Mouse (Mus musculus) liver, embryonic 11.5 days (tissue): Measurements from ENCODE around the gene Ccdc148. TPM values are rescaled to one million over a fixed set of nuclear protein-coding genes. Genes with fewer than 3 reads are reported as not detected.

ENCODE experiments used
- ATAC-seq: fragments of 200-750 bp; cut with Nextera tagmentation; replicated peaks from 2 replicates; pipeline ENCODE4 v1.8.0; 2017; ENCODE audit warnings: moderate number of reproducible peaks, mild to moderate bottlenecking, moderate TSS enrichment, moderate library complexity; ENCODE audit not compliant: low FRiP score
- DNase-seq: peaks from one replicate; pipeline ENCODE4 v3.0.0-alpha.2; 2017; ENCODE audit warnings: low spot score
- H3K27ac ChIP-seq: fragments of 300-500 bp; sonication (generic); 2 replicates; pipeline ENCODE4 v1.5.1; 2014; ENCODE audit warnings: mild to moderate bottlenecking, low read depth, low read length, control low read depth
- H3K27me3 ChIP-seq: fragments of 300-500 bp; sonication (generic); replicated peaks from 2 replicates; pipeline ENCODE4 v1.6.1; 2014; ENCODE audit warnings: low read length, mixed read lengths; ENCODE audit not compliant: control insufficient read depth, insufficient read depth
- H3K36me3 ChIP-seq: fragments of 300-500 bp; sonication (generic); 2 replicates; pipeline ENCODE4 v1.6.1; 2014; ENCODE audit warnings: mild to moderate bottlenecking, low read length, moderate library complexity, mixed read lengths; ENCODE audit not compliant: control insufficient read depth, insufficient read depth
- H3K4me1 ChIP-seq: fragments of 300-500 bp; sonication (generic); replicated peaks from 2 replicates; pipeline ENCODE4 v1.6.1; 2014; ENCODE audit warnings: low read length, mixed read lengths; ENCODE audit not compliant: control insufficient read depth, insufficient read depth
- H3K4me2 ChIP-seq: fragments of 300-500 bp; sonication (generic); 2 replicates; pipeline ENCODE4 v1.6.1; 2014; ENCODE audit warnings: mild to moderate bottlenecking, control low read depth, moderate library complexity
- H3K4me3 ChIP-seq: fragments of 300-500 bp; sonication (generic); 2 replicates; pipeline ENCODE4 v1.5.1; 2014; ENCODE audit warnings: low read depth, low read length, control low read depth
- H3K9ac ChIP-seq: fragments of 300-500 bp; sonication (generic); 2 replicates; pipeline ENCODE4 v1.6.1; 2014; ENCODE audit warnings: low read depth, low read length, control low read depth
- H3K9me3 ChIP-seq: fragments of 300-500 bp; sonication (generic); 2 replicates; pipeline ENCODE4 v1.6.1; 2016; ENCODE audit warnings: low read length, inconsistent platforms, mixed read lengths; ENCODE audit not compliant: control insufficient read depth
- WGBS: fragments of 180-500 bp; shearing (Covaris S2); extraction: QIAGEN DNeasy Blood & Tissue Kit; methylation state at CpG from one replicate; pipeline ENCODE4 v1.1.7; 2014; 5-methylcytosine and 5-hydroxymethylcytosine counted together
- polyA plus RNA-seq: library from polyadenylated mRNA; unstranded; fragments of >200 nt; fragmentation: Nextera tagmentation; extraction: Ambion mirVana; gene quantifications from 2 replicates; pipeline ENCODE4 v1.2.1, GENCODE M21; 2014

The Ccdc148 gene
- polyA plus RNA-seq, 1 experiment from 2014 or later, result 0.32 TPM

- H3K9ac ChIP-seq, result no peak overlapping the region
- H3K27me3 ChIP-seq, result no peaks in the 10 kb centered on the region
- no peaks in the 10 kb centered on the region for H3K36me3 ChIP-seq
- no peak for ATAC-seq
- DNase-seq, result no peak
- H3K9me3 ChIP-seq, result no peaks in the 10 kb centered on the region
- WGBS, result 88% methylated on average over 3 of the region's 3 CpGs
- no peak overlapping the region for H3K27ac ChIP-seq
- no peak overlapping the region for H3K4me2 ChIP-seq
- no peak overlapping the region for H3K4me3 ChIP-seq
- no peaks in the 10 kb centered on the region for H3K4me1 ChIP-seq
These were observed 135.9 kb downstream of the Ccdc148 start for GRCm38 (mm10) chr2:59024558-59024957.

- H3K4me1 ChIP-seq, result no peaks in the 10 kb centered on the region
- ATAC-seq, result no peak
- H3K27me3 ChIP-seq, result no peaks in the 10 kb centered on the region
These were observed 153.1 kb downstream of the Ccdc148 start for GRCm38 (mm10) chr2:59007356-59007755.

GRCm38 (mm10) chr2:59006567-59007340 lies 153.7 kb downstream of the Ccdc148 start:
- Histone ChIP-seq H3K4me3 (no peak overlapping the region), H3K36me3 (no peaks in the 10 kb centered on the region), H3K27me3 (no peaks in the 10 kb centered on the region), H3K4me1 (no peaks in the 10 kb centered on the region), H3K9ac (no peak overlapping the region), H3K27ac (no peak overlapping the region), H3K9me3 (no peaks in the 10 kb centered on the region), H3K4me2 (no peak overlapping the region)
- DNase-seq (no peak), ATAC-seq (no peak)
- 78% methylated on average over 8 of the region's 8 CpGs for WGBS

More at GRCm38 (mm10) chr2:59007356-59007755, 153.1 kb downstream of the Ccdc148 start:
- DNase-seq, result no peak
- WGBS, result 87% methylated on average over 5 of the region's 5 CpGs
- Histone ChIP-seq H3K27ac (no peak overlapping the region), H3K4me2 (no peak overlapping the region), H3K9ac (no peak overlapping the region), H3K9me3 (no peaks in the 10 kb centered on the region), H3K36me3 (no peaks in the 10 kb centered on the region), H3K4me3 (no peak overlapping the region)

GRCm38 (mm10) chr2:58997151-58997550 lies 163.3 kb downstream of the Ccdc148 start:
- Histone ChIP-seq H3K36me3 (no peaks in the 10 kb centered on the region), H3K9ac (no peak overlapping the region), H3K27me3 (no peaks in the 10 kb centered on the region), H3K9me3 (no peaks in the 10 kb centered on the region), H3K4me3 (no peak overlapping the region), H3K27ac (no peak overlapping the region), H3K4me2 (no peak overlapping the region), H3K4me1 (no peaks in the 10 kb centered on the region)
- DNase-seq (no peak), ATAC-seq (no peak)
- WGBS, result 65% methylated on average over 2 of the region's 2 CpGs

- no peak overlapping the region for H3K4me2 ChIP-seq
- WGBS, result 80% methylated on average over 14 of the region's 14 CpGs
- DNase-seq, result no peak
- no peak overlapping the region for H3K27ac ChIP-seq
- H3K27me3 ChIP-seq, result no peaks in the 10 kb centered on the region
- no peaks in the 10 kb centered on the region for H3K4me1 ChIP-seq
- no peak overlapping the region for H3K4me3 ChIP-seq
- H3K9ac ChIP-seq, result no peak overlapping the region
- ATAC-seq, result no peak
- no peaks in the 10 kb centered on the region for H3K9me3 ChIP-seq
- H3K36me3 ChIP-seq, result no peaks in the 10 kb centered on the region
These were observed 167.9 kb downstream of the Ccdc148 start for GRCm38 (mm10) chr2:58992431-58993191.

- Histone ChIP-seq H3K36me3 (no peaks in the 10 kb centered on the region), H3K9me3 (no peaks in the 10 kb centered on the region), H3K9ac (no peak overlapping the region), H3K4me1 (no peaks in the 10 kb centered on the region), H3K27ac (no peak overlapping the region), H3K27me3 (no peaks in the 10 kb centered on the region), H3K4me3 (no peak overlapping the region), H3K4me2 (no peak overlapping the region)
- 70% methylated on average over 7 of the region's 7 CpGs for WGBS
- DNase-seq, result no peak
- ATAC-seq, result no peak
These were observed 182.4 kb downstream of the Ccdc148 start for GRCm38 (mm10) chr2:58978095-58978494.

- Histone ChIP-seq H3K4me3 (no peak overlapping the region), H3K4me2 (no peak overlapping the region)
These were observed 188.8 kb downstream of the Ccdc148 start for GRCm38 (mm10) chr2:58971507-58972275.

GRCm38 (mm10) chr2:58956770-58957300 lies 203.6 kb downstream of the Ccdc148 start:
- Histone ChIP-seq H3K4me3 (no peak overlapping the region), H3K27ac (no peak overlapping the region), H3K4me2 (no peak overlapping the region), H3K9me3 (no peaks in the 10 kb centered on the region), H3K36me3 (no peaks in the 10 kb centered on the region), H3K4me1 (no peaks in the 10 kb centered on the region), H3K27me3 (no peaks in the 10 kb centered on the region), H3K9ac (no peak overlapping the region)
- WGBS, result 72% methylated on average over 2 of the region's 2 CpGs
- DNase-seq (no peak), ATAC-seq (no peak)

More at GRCm38 (mm10) chr2:58971507-58972275, 188.8 kb downstream of the Ccdc148 start:
- Histone ChIP-seq H3K27ac (no peak overlapping the region), H3K9ac (no peak overlapping the region), H3K27me3 (no peaks in the 10 kb centered on the region), H3K36me3 (no peaks in the 10 kb centered on the region), H3K9me3 (no peaks in the 10 kb centered on the region), H3K4me1 (no peaks in the 10 kb centered on the region)
- ATAC-seq, result no peak
- no peak for DNase-seq
- 82% methylated on average over 9 of the region's 9 CpGs for WGBS
